Mouse (Mus musculus): ENCODE measurements at regions not wholly inside any gene's neighbourhood (a gene's known extent, or its start where the extent isn't known, plus 50 kb on each side); places are given as distances from the start of the nearest gene placed in this dataset.

GRCm38 (mm10) chr1:133549816-133550215, 60.3 kb downstream of the Snrpe start:
- DNase-seq (ENCODE audit: extremely low spot score in 1 of 2, low spot score in 1 of 2): no peak

- DNase-seq (ENCODE audit: extremely low spot score in 1 of 2, low spot score in 1 of 2): no peak
These were observed 61.1 kb downstream of the Snrpe start for GRCm38 (mm10) chr1:133548971-133549370.

DNA sequence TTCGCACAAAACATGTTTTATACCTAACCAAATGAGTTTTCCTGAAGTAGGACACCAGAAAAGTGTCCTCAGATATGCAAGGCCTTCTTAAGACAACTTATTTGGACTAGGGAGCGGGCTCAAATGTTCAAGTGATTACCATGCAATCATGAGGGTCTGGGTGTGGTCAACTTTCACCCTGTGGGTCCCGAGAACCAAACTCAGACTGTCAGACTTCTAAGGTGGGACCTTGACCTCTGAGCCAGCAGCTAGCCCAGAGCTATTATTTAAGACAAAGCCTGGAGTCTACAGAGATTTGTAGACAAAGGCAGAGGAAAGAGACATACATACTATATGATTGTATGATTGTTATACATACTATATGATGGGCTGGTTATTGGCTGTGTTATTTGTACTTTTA, 62.5 kb downstream of the Snrpe start:
- DNase-seq (ENCODE audit: extremely low spot score in 1 of 2, low spot score in 1 of 2): no peak

DNA sequence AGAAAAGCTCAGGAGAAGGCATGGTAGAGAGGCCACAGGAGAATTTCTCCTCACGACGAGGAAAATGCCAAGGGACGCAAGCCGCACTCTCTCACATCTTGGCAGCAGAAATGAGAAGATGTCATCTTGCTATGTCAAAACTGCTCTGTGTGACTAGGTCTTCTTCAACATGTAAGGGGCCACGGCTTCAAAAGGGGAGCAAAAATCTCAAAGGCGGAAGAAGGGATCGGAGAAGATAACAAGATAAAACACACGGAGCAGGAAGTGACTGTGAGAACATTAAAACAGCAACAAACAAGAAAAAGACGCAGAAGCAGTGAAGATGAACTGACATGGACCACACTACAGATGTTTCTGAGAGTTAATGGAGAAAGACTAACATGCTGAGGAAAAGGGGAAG, 65.1 kb downstream of the Snrpe start:
- DNase-seq (ENCODE audit: extremely low spot score in 1 of 2, low spot score in 1 of 2): no peak

GRCm38 (mm10) chr1:133543751-133544150, 66.3 kb downstream of the Snrpe start:
- DNase-seq (ENCODE audit: extremely low spot score in 1 of 2, low spot score in 1 of 2): no peak

DNA sequence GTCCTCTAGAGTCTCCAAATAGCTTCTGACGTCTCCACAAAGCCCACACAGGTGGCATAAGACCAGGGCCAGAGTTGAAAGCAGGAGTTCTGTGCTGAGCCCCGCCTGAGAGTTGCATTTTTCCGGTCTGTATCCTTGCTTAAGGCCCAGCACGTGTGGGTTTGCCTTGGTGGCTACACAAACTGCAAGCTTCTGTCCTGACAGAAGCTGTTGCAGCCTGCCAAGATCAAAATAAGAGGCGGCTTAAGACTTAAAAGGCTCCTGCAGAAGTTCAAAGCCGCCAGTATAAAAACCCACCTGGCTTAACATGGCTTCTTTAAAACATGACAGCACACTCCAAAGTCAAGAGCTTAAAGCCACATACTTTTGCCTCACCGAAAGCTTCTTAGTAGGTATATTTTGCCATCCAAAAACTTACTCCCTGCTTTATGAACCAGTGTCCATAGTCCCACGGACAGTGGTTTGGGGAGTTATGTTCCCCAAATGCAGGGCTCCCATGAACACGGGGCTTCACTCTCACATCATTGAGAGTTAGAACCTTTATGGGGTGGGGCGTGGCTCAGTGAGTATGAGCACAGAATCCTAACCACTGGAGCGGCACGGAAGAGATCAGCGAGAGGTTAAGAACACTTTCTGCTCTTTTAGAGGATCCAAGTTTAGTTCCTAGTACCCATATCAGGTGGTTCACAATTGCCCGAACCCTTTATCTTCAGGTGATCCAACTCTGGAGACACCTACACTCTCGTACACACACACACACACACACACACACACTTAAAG, 67.9 kb downstream of the Snrpe start:
- no peak for DNase-seq (ENCODE audit: extremely low spot score in 1 of 2, low spot score in 1 of 2)

DNA sequence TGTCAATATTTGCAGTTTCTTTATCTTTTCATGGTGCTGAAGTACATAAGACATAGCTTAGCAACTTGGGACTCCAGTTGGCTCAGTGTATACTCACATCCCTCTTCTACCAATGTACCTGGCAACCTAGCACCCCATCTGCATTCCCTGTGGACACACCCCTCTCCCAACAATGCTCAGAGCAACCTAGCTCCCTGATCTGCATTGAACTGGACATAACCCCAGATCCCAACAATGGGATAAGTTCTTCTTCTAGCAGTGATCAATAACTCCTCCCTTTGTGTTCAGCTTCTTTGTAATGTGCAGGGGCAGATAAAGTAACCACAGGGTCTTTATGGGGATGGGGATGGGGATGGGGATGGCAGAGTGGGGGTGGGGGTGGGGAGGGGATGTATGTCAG, 79.4 kb downstream of the Snrpe start:
- no peak for DNase-seq (ENCODE audit: extremely low spot score in 1 of 2, low spot score in 1 of 2)

GRCm38 (mm10) chr1:133529817-133530216, 80.3 kb downstream of the Snrpe start:
- DNase-seq (ENCODE audit: extremely low spot score in 1 of 2, low spot score in 1 of 2): no peak

DNA sequence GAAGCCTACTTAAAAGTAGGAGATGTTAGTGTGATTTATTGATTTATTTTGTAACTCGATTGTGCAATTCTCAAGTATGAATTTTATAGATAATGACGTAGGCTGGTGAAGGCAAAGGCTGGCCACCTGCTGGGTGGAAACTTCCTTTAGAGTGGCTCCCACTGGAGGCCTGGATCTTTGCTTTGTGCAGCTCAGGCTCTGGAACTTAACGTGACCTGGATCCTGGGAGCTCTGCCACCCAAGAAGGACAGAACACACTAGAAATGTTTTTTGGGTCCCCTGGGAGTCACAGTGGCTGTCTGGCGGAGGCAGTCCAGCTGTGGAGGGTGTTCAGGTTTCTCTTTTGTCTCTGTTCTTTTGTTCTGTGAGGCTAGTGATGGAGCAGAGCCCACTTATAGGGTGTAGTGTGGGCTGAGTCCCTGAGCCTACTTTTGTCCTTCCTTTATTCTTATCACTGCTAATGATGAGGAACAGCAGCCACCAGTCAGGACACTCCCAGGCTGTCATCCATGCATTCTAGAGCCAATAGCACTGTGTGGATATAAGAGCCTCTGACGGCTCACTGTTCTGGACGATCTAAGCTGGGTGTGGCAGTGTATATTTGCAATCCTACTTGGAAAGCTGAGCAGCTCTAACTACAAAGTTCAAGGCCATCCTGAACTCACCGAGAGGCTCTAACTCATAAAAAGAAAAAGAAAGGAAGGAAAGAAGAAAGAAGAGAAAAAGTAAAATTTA, 82.3 kb downstream of the Snrpe start:
- DNase-seq (ENCODE audit: extremely low spot score in 1 of 2, low spot score in 1 of 2): no peak

DNA sequence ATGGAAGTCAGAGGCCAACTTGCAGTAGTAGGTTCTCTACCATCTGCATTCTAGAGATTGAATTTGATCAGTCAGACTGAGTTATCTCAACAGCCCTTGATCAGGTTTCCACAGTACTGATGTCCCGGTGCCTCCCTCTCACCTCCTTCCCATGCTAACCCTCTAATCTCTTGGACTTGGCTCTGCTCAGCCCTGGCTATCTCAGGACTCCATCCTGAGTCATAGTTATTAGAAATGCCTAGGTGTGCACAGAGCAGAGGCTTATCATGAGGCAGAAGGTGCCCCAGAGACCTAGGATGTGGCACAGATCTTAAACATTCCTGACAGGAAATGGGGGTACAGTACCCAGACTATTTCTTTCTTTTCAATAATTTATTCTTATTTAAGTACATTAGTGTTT, 87.3 kb downstream of the Snrpe start:
- DNase-seq (ENCODE audit: extremely low spot score in 1 of 2, low spot score in 1 of 2): no peak

DNA sequence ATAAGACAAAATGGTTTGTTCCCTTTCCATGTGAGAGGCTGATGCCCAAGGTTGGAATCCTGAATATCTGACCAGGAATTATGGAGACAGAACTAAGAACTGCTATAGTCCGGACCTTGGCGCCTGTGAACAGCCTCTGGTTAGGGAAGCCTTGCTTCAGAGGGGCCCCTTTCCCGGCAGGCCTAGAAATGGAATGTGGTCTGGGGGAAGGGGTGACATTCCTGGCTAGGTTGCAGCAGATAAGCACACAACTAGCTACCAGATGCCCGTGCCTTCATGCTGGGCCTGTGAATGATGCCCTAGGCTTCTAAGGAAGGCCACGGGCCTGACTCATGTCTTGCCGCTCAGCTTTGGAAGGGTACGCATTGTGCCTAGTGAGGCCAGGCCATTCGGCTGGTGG, 89.4 kb downstream of the Snrpe start:
- no peak for DNase-seq (ENCODE audit: extremely low spot score in 1 of 2, low spot score in 1 of 2)

GRCm38 (mm10) chr1:133517020-133517419, 92.8 kb upstream of the Sox13 start:
- DNase-seq (ENCODE audit: extremely low spot score in 1 of 2, low spot score in 1 of 2): no peak

DNA sequence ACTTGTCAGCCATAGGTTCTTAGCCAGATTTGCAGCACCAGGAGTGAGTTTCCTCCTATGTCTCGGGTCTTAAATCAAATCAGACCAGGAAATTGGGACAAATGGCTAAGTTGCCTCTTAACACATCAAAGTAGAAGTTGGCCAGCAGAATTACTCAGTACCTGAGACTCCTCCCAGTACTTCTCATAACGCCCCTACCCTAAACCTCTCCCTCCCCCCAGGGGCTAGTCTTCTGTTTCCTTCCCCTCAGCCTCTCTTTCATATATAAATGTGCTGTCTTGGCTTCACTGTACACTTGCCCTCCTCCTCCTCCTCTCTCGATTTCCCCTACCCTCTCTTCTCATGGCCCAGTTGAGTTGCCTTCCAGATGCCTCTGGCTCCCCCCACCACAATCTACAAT, 79.9 kb upstream of the Sox13 start:
- no peak for DNase-seq (ENCODE audit: extremely low spot score in 1 of 2, low spot score in 1 of 2)

GRCm38 (mm10) chr1:133503336-133503735, 79.2 kb upstream of the Sox13 start:
- DNase-seq (ENCODE audit: extremely low spot score in 1 of 2, low spot score in 1 of 2): no peak

DNA sequence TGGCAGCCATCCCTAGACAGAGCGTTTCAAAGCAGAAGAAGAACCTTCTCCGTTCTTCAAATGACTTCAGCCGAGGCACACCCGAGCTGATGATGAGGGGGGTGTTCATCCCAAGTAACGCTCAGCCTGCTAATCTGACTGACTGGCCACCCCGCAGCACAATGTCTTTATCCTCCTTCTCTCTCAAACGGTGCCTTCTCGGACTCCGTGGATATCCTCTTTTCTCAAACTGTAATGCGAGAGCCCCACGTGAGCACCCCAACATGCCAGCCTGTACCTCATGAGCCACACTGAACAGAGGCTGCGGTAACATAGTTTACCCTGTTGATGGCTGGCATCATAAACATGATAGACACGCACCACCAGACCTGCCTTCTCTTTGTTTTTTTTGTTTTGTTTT, 76.8 kb upstream of the Sox13 start:
- no peak for DNase-seq (ENCODE audit: extremely low spot score in 1 of 2, low spot score in 1 of 2)

- DNase-seq (ENCODE audit: extremely low spot score in 1 of 2, low spot score in 1 of 2): peak; percentile 10 to 14
These were observed 69.0 kb upstream of the Sox13 start for GRCm38 (mm10) chr1:133492986-133493741.

DNA sequence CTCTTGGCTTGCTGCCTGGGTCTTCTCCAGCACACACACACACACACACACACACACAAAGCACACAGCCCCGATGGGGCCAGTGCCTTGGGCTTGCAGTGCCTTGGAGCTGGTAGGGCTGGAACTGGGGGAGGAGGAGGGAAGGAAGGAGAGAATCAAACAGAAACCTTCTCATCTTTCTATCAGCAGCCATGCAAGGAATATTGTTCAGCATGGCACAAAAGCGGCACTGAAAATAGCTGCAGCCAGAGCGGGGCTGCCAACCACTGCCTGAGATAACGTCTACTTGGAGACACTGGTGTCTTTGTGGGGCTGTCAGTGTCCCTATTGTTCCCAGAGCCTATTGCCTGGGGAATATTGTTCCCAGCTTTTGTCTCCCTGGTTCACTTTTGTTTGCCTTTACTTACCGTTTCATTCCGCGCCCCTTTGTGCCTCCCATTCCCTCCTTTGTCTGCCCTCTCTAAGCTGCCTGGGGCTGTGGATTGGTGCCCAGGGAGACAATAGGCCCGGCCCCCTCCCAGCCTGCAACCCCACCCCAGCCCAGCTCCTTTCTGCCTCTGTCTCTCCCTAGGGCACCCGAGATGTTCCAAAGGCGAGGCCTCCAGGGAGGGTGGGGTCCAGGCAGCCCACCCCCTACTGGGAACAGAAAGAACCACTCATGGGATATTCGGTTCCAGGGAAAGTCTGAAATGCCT, 68.3 kb upstream of the Sox13 start:
- DNase-seq (ENCODE audit: extremely low spot score in 1 of 2, low spot score in 1 of 2): peak; percentile 8 to 29

- DNase-seq (ENCODE audit: extremely low spot score in 1 of 2, low spot score in 1 of 2): no peak
These were observed 67.7 kb upstream of the Sox13 start for GRCm38 (mm10) chr1:133491857-133492290.

- DNase-seq (ENCODE audit: extremely low spot score in 1 of 2, low spot score in 1 of 2): no peak
These were observed 63.2 kb upstream of the Sox13 start for GRCm38 (mm10) chr1:133487171-133487901.

DNA sequence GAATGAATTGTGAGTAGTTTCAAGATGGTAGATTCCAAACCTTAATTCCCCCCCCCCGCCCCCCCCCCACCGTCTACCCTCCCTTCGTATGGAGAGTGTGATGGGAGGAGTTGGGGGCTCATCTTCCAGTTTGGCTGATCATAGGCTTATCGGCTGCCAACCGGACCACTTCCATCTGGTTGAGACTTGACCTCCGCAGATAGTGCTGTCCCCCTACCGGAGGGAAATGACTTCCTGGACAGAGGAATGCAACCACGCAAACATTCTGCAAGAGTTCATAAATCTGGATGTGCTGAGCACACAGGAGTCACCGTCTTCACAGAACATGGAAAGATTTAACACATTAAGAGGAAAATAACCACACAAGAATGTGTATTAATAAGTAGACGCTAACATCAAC, 62.2 kb upstream of the Sox13 start:
- DNase-seq (ENCODE audit: extremely low spot score in 1 of 2, low spot score in 1 of 2): no peak
